Mouse (Mus musculus) midbrain, embryonic 10.5 days (tissue): ENCODE measurements around the gene Psapl1. TPM values are rescaled to one million over a fixed set of nuclear protein-coding genes. Genes with fewer than 3 reads are reported as not detected.
"Not testable (repeated sequence)": the region's sequence is repeated elsewhere in the genome, so short reads cannot be mapped to it uniquely, and the experiment has no call there.

Source experiments
- DNase-seq: peaks from one replicate; pipeline ENCODE4 v3.0.0-alpha.2; 2017; ENCODE audit warnings: low spot score
- H3K27ac ChIP-seq: fragments of 300-500 bp; sonication (generic); replicated peaks from 2 replicates; pipeline ENCODE4 v1.5.1; 2016; ENCODE audit warnings: mild to moderate bottlenecking
- H3K27me3 ChIP-seq: fragments of 300-500 bp; sonication (generic); 2 replicates; pipeline ENCODE4 v1.6.1; 2016; ENCODE audit warnings: low read depth, mild to moderate bottlenecking; ENCODE audit not compliant: poor library complexity, severe bottlenecking
- H3K36me3 ChIP-seq: fragments of 300-500 bp; sonication (generic); 2 replicates; pipeline ENCODE4 v1.6.1; 2016; ENCODE audit warnings: mild to moderate bottlenecking, moderate library complexity
- H3K4me1 ChIP-seq: fragments of 300-500 bp; sonication (generic); 2 replicates; pipeline ENCODE4 v1.6.1; 2016
- H3K4me3 ChIP-seq: fragments of 300-500 bp; sonication (generic); 2 replicates; pipeline ENCODE4 v1.5.1; 2016; ENCODE audit warnings: mild to moderate bottlenecking, moderate library complexity
- H3K9me3 ChIP-seq: fragments of 300-500 bp; sonication (generic); replicated peaks from 2 replicates; pipeline ENCODE4 v1.6.1; 2016; ENCODE audit warnings: mild to moderate bottlenecking
- WGBS: fragments of 180-500 bp; shearing (Covaris S2); methylation state at CpG from one replicate; pipeline ENCODE4 v1.1.7; 2016; 5-methylcytosine and 5-hydroxymethylcytosine counted together
- polyA plus RNA-seq: library from polyadenylated mRNA; unstranded; fragments of >200 nt; fragmentation: Nextera tagmentation; extraction: Ambion mirVana; gene quantifications from 2 replicates; pipeline ENCODE4 v1.2.1, GENCODE M21; 2016

Gene Psapl1
- polyA plus RNA-seq, 1 experiment from 2014 or later, result not detected

- H3K4me3 ChIP-seq, result no peak overlapping the region
- H3K27me3 ChIP-seq, result no peaks in the 10 kb centered on the region
- peaks cover 6% of the 10 kb centered on the region for H3K9me3 ChIP-seq
- 85% methylated on average over 4 of the region's 4 CpGs for WGBS
- DNase-seq, result no peak
- H3K36me3 ChIP-seq, result no peaks in the 10 kb centered on the region
- H3K27ac ChIP-seq, result 0 out of 2 replicates have a peak overlapping the region, but pooled peaks have one; percentile 13
- peaks cover 35% of the 10 kb centered on the region for H3K4me1 ChIP-seq
These were observed 16.3 kb downstream of the Psapl1 start for GRCm38 (mm10) chr5:36220105-36220504.

- H3K9me3 ChIP-seq, result peaks cover 6% of the 10 kb centered on the region
- DNase-seq, result no peak
- 0 out of 2 replicates have a peak overlapping the region, but pooled peaks have one; percentile 13 for H3K27ac ChIP-seq
- 67% methylated on average over 6 of the region's 6 CpGs for WGBS
- H3K27me3 ChIP-seq, result no peaks in the 10 kb centered on the region
- no peaks in the 10 kb centered on the region for H3K36me3 ChIP-seq
- peaks cover 40% of the 10 kb centered on the region for H3K4me1 ChIP-seq
- no peak overlapping the region for H3K4me3 ChIP-seq
These were observed 16.8 kb downstream of the Psapl1 start for GRCm38 (mm10) chr5:36220626-36221025.

DNA sequence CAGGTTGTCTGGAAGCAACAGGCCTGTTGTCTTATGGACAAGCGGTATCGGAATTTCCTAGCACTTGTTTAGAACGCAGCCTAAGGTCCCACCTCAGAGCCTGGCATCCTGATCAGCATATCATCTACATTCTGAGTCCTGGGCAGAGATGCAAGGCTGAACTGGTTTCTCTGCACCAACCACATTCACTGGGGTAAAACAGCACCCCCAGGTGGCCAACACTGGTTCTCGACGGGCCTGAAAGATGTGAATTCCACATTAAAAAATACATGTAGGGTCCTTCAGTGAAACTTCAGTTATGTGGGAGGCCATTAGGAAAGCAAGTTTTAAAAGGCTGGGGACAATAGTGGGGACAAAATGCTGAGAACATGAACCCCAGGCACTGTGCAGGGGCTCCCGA is 20.0 kb downstream of the Psapl1 start:
- no peaks in the 10 kb centered on the region for H3K9me3 ChIP-seq
- peak overlapping the region; percentile 62; the same call in 1 of the 2 replicates for H3K27ac ChIP-seq
- DNase-seq, result peak; percentile 59
- H3K36me3 ChIP-seq, result no peaks in the 10 kb centered on the region
- 66% methylated on average over 6 of the region's 6 CpGs for WGBS
- H3K27me3 ChIP-seq, result no peaks in the 10 kb centered on the region
- peaks cover 71% of the 10 kb centered on the region for H3K4me1 ChIP-seq
- H3K4me3 ChIP-seq, result no peak overlapping the region

GRCm38 (mm10) chr5:36225855-36226254 is 22.0 kb downstream of the Psapl1 start:
- H3K4me3 ChIP-seq, result no peak overlapping the region
- peak overlapping the region; percentile 76 for H3K27ac ChIP-seq
- no peaks in the 10 kb centered on the region for H3K9me3 ChIP-seq
- WGBS, result 82% methylated on average over 7 of the region's 7 CpGs
- no peak for DNase-seq
- H3K27me3 ChIP-seq, result no peaks in the 10 kb centered on the region
- H3K36me3 ChIP-seq, result no peaks in the 10 kb centered on the region
- H3K4me1 ChIP-seq, result peaks cover 80% of the 10 kb centered on the region

DNA sequence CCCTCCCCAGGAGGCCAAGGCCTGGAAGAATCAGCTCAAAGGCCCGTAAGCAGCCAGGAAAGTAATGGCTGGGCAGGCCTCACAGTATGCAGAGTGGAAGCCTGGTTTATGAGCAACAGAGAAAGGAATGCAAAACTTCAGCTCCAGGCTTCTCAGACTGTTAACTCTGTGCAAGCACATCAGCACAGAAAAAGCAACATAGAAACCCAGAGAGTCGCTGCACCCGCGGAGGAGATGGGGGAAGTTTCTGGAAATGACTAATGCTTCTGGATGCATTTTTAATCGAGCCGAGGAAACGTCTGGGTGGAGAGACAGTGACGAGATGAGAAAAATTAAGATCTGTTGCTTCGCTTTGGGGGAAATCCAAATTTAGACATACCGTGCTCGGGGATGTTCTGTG is 22.5 kb downstream of the Psapl1 start:
- Histone ChIP-seq H3K4me3 (no peak overlapping the region), H3K27me3 (no peaks in the 10 kb centered on the region), H3K4me1 (peaks cover 79% of the 10 kb centered on the region), H3K36me3 (no peaks in the 10 kb centered on the region), H3K27ac (peak overlapping the region; percentile 76), H3K9me3 (no peaks in the 10 kb centered on the region)
- DNase-seq, result no peak
- 83% methylated on average over 11 of the region's 11 CpGs for WGBS

- 38% methylated on average over 23 of the region's 23 CpGs for WGBS
- H3K36me3 ChIP-seq, result no peaks in the 10 kb centered on the region
- no peak overlapping the region for H3K4me3 ChIP-seq
- no peaks in the 10 kb centered on the region for H3K9me3 ChIP-seq
- H3K27ac ChIP-seq, result peak overlapping the region; percentile 76
- peaks cover 73% of the 10 kb centered on the region for H3K4me1 ChIP-seq
- peak; percentile 76 for DNase-seq
- no peaks in the 10 kb centered on the region for H3K27me3 ChIP-seq
These were observed 24.9 kb downstream of the Psapl1 start for GRCm38 (mm10) chr5:36228405-36229370.

DNA sequence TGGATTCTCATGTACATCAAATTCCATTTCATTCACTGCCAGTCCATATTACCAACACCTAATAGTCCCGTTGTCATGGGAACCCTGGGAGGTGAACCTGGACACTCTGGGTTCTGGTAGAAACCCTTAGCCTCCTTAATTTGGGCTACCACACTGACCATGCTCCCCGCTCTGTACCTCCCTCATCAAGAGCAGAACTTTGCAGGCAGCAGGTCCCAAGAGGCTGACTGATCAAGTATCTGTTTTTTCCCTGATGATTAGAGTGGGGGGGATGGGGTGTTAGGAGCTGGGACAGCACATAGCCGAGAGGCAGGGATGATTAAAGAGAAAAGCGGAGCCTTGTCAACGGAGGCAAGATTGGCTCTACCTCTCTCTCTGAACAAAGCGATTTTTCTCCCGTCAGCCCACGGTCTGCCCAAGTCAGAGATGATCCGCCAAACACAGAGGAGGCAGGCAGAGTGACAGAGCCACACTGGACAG is 26.5 kb downstream of the Psapl1 start:
- WGBS, result 84% methylated on average over 9 of the region's 9 CpGs
- Histone ChIP-seq H3K27me3 (no peaks in the 10 kb centered on the region), H3K9me3 (no peaks in the 10 kb centered on the region), H3K4me1 (peaks cover 63% of the 10 kb centered on the region), H3K4me3 (no peak overlapping the region), H3K36me3 (no peaks in the 10 kb centered on the region), H3K27ac (peak overlapping the region; percentile 76)
- no peak for DNase-seq

GRCm38 (mm10) chr5:36237526-36237925 is 33.7 kb downstream of the Psapl1 start:
- not testable (repeated sequence) for H3K36me3 ChIP-seq, H3K4me1 ChIP-seq, DNase-seq, H3K4me3 ChIP-seq, H3K27me3 ChIP-seq, H3K27ac ChIP-seq, H3K9me3 ChIP-seq
- 93% methylated on average over 8 of the region's 10 CpGs for WGBS

DNA sequence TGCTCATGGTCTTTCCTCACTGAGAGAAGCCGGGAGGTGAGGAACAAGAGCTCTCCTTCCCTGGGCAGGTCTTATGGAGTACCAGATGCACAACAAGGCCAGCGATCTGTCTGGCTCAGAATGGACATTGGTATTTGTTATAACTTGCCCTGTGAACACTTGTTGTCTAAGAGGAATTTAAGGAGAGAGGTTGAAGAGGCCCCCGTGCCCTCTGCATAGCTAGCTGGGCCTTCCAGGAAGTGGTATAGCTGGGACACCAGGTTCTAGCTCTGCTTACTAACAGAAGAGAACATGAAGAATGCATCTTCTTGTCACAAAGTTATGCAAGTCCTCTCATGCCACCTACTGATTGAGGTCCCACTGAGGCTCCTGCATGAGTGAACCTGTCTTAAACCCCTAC is 44.2 kb downstream of the Psapl1 start:
- Histone ChIP-seq H3K4me3 (no peak overlapping the region), H3K4me1 (no peaks in the 10 kb centered on the region), H3K9me3 (0 out of 2 replicates have a peak, but pooled peaks cover 3% of the 10 kb centered on the region), H3K27ac (no peak overlapping the region), H3K27me3 (no peaks in the 10 kb centered on the region), H3K36me3 (no peaks in the 10 kb centered on the region)
- WGBS, result 90% methylated on average over 3 of the region's 3 CpGs
- DNase-seq, result no peak

DNA sequence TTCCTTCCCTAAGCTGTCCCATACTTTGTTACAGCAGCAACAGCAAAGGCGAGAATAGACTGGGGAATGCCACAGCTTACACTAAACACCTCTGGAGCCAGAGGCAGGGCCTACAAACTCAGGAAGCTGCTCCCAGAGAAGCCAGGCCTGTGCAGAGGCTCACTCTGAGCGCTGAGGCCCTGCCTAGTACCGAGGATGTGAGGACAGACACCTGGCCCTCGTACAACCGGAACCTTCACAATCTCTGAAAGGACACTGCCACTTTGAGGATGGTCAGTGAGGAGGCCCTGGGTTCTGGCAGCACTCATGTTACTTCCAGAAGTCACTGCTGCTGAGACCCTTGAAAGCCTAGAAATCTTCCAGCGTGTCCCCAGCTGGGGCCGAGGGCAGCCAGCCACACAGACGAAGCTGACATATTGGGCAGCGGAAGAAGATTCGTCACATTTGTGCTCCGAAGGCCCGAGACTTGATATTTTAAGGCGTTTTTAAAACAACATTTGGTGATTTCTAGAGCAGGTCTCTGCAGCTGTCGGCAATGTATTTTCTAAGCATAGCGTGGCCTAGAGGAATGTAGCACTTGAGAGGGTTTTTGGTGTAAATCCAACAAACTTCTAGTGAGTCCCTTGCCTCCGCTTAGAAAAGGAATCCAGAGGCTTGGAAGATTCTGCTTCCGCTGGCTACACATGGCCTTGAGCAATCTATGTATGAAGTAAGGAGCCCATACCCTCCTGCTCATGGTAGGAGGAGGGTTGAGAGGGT is 49.1 kb downstream of the Psapl1 start:
- Histone ChIP-seq H3K27ac (0 out of 2 replicates have a peak overlapping the region, but pooled peaks have one; percentile 33), H3K27me3 (no peaks in the 10 kb centered on the region), H3K36me3 (no peaks in the 10 kb centered on the region), H3K4me1 (no peaks in the 10 kb centered on the region), H3K4me3 (no peak overlapping the region), H3K9me3 (no peaks in the 10 kb centered on the region)
- no peak for DNase-seq
- 93% methylated on average over 17 of the region's 17 CpGs for WGBS

- Histone ChIP-seq H3K9me3 (no peaks in the 10 kb centered on the region), H3K4me1 (peaks cover 11% of the 10 kb centered on the region), H3K27me3 (no peaks in the 10 kb centered on the region), H3K36me3 (no peaks in the 10 kb centered on the region), H3K27ac (no peak overlapping the region), H3K4me3 (no peak overlapping the region)
- DNase-seq, result no peak
- 87% methylated on average over 18 of the region's 18 CpGs for whole genome bisulfite sequencing
These were observed 51.1 kb downstream of the Psapl1 start for GRCm38 (mm10) chr5:36254642-36255516.
